Mouse (Mus musculus): ENCODE data around the gene Pcnx.

DNA sequence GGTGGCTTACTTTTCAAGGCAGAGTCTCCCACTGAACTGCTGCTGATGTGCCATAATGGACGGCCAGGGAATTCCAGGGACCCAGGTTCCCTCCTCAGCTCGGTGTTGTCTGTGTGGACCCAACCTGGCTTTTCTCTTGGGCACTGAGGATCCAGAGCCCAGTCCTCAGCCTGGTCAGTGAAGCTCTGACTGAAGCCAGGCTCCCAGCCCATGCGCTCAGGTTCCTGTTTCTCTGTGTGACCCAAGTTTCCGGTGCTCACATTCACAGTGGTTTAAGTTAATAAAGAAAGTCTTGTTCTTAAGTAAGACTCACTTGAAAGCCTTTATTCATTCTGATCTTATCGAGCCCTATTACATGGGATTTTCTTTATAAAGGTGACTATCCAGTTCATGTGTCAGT lies 74.7 kb downstream of the Pcnx start:
- no peak for TF ChIP-seq CTCF (IDR thresholded peaks at IDR 0.05; ENCODE audit: extremely low read depth, insufficient read length, insufficient replicate concordance, low read depth, low read length)
- no peak for TF ChIP-seq POLR2A (IDR thresholded peaks at IDR 0.05; ENCODE audit: low read depth, low read length)
